Mouse (Mus musculus) limb, embryonic 13.5 days (tissue): ENCODE measurements around the gene Ezr. TPM values are rescaled to one million over a fixed set of nuclear protein-coding genes. Genes with fewer than 3 reads are reported as not detected.

Experiments
- ATAC-seq: fragments of 200-750 bp; cut with Nextera tagmentation; 2 replicates; pipeline ENCODE4 v1.8.0; 2017; ENCODE audit warnings: low read depth, moderate number of reproducible peaks, moderate TSS enrichment; ENCODE audit not compliant: low FRiP score
- H3K27ac ChIP-seq: fragments of 300-500 bp; sonication (generic); 2 replicates; pipeline ENCODE4 v1.5.1; 2015; ENCODE audit warnings: inconsistent platforms, mild to moderate bottlenecking, moderate library complexity
- H3K27me3 ChIP-seq: fragments of 300-500 bp; sonication (generic); 2 replicates; pipeline ENCODE4 v1.6.1; 2015; ENCODE audit warnings: mild to moderate bottlenecking, inconsistent platforms
- H3K36me3 ChIP-seq: fragments of 300-500 bp; sonication (generic); 2 replicates; pipeline ENCODE4 v1.6.1; 2015; ENCODE audit warnings: inconsistent platforms, mild to moderate bottlenecking, moderate library complexity
- H3K4me1 ChIP-seq: fragments of 300-500 bp; sonication (generic); 2 replicates; pipeline ENCODE4 v1.6.1; 2015; ENCODE audit warnings: inconsistent platforms
- H3K4me2 ChIP-seq: fragments of 300-500 bp; sonication (generic); replicated peaks from 2 replicates; pipeline ENCODE4 v1.6.1; 2015; ENCODE audit warnings: inconsistent platforms, mild to moderate bottlenecking, moderate library complexity
- H3K4me3 ChIP-seq: fragments of 300-500 bp; sonication (generic); 2 replicates; pipeline ENCODE4 v1.5.1; 2015; ENCODE audit warnings: moderate library complexity, mild to moderate bottlenecking, inconsistent platforms
- H3K9ac ChIP-seq: fragments of 300-500 bp; sonication (generic); 2 replicates; pipeline ENCODE4 v1.6.1; 2015; ENCODE audit warnings: mild to moderate bottlenecking, inconsistent platforms
- H3K9me3 ChIP-seq: fragments of 300-500 bp; sonication (generic); 2 replicates; pipeline ENCODE4 v1.6.1; 2016; ENCODE audit warnings: inconsistent platforms
- WGBS: fragments of 180-500 bp; shearing (Covaris S2); methylation state at CpG from one replicate; pipeline ENCODE4 v1.1.7; 2015; 5-methylcytosine and 5-hydroxymethylcytosine counted together
- polyA plus RNA-seq: library from polyadenylated mRNA; unstranded; fragments of >200 nt; fragmentation: Nextera tagmentation; extraction: Ambion mirVana; gene quantifications from 2 replicates; pipeline ENCODE4 v1.2.1, GENCODE M21; 2015

Gene Ezr
- polyA plus RNA-seq, 1 experiment from 2014 or later, result 51.9 TPM

GRCm38 (mm10) chr17:6808521-6809165, 26.1 kb upstream of the Ezr start:
- H3K9me3 ChIP-seq, result no peaks in the 10 kb centered on the region
- no peak for ATAC-seq
- no peak overlapping the region for H3K4me3 ChIP-seq
- H3K9ac ChIP-seq, result no peak overlapping the region
- H3K4me1 ChIP-seq, result peaks cover 26% of the 10 kb centered on the region
- WGBS, result 66% methylated on average over 8 of the region's 8 CpGs
- no peaks in the 10 kb centered on the region for H3K27me3 ChIP-seq
- no peak overlapping the region for H3K27ac ChIP-seq
- H3K4me2 ChIP-seq, result no peak overlapping the region
- no peaks in the 10 kb centered on the region for H3K36me3 ChIP-seq

- no peaks in the 10 kb centered on the region for H3K9me3 ChIP-seq
- no peak overlapping the region for H3K9ac ChIP-seq
- H3K4me1 ChIP-seq, result peaks cover 20% of the 10 kb centered on the region
- no peak overlapping the region for H3K4me3 ChIP-seq
- 86% methylated on average over 16 of the region's 16 CpGs for WGBS
- H3K4me2 ChIP-seq, result no peak overlapping the region
- ATAC-seq, result no peak
- H3K27ac ChIP-seq, result no peak overlapping the region
- no peaks in the 10 kb centered on the region for H3K27me3 ChIP-seq
- H3K36me3 ChIP-seq, result no peaks in the 10 kb centered on the region
Measured at GRCm38 (mm10) chr17:6807827-6808520, 25.4 kb upstream of the Ezr start.

- ATAC-seq, result no peak
- 60% methylated on average over 6 of the region's 6 CpGs for WGBS
Measured at GRCm38 (mm10) chr17:6804853-6805543, 22.4 kb upstream of the Ezr start.

DNA sequence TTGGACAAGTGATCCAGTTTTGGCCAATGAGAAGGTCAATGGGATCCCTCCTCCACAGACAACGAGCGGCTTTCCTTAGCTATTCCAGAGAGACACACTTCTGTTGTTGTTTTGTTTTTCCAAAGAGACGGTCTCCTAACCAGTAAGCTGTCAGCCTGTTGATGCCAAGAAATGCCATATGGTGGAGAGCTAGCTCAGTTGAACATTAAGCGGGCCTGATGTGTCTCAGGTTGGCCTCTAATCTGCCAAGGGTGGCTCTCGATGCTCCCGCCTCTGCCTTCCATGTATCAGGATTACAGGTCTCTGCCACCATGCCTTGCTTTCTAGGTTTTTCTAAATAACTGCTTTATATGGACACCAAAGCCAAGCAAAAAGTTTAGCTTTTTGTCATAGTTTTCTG, 21.5 kb upstream of the Ezr start:
- Histone ChIP-seq H3K9me3 (peaks cover 5% of the 10 kb centered on the region; the same call in 1 of the 2 replicates), H3K4me3 (no peak overlapping the region), H3K4me2 (no peak overlapping the region), H3K27ac (no peak overlapping the region), H3K36me3 (no peaks in the 10 kb centered on the region), H3K4me1 (peaks cover 6% of the 10 kb centered on the region), H3K27me3 (no peaks in the 10 kb centered on the region), H3K9ac (no peak overlapping the region)
- no peak for ATAC-seq
- WGBS, result 91% methylated on average over 6 of the region's 6 CpGs

More at GRCm38 (mm10) chr17:6804853-6805543, 22.4 kb upstream of the Ezr start:
- Histone ChIP-seq H3K4me3 (no peak overlapping the region), H3K27me3 (no peaks in the 10 kb centered on the region), H3K27ac (no peak overlapping the region), H3K9me3 (peaks cover 5% of the 10 kb centered on the region; the same call in 1 of the 2 replicates), H3K9ac (no peak overlapping the region), H3K4me1 (peaks cover 8% of the 10 kb centered on the region), H3K36me3 (no peaks in the 10 kb centered on the region), H3K4me2 (no peak overlapping the region)

DNA sequence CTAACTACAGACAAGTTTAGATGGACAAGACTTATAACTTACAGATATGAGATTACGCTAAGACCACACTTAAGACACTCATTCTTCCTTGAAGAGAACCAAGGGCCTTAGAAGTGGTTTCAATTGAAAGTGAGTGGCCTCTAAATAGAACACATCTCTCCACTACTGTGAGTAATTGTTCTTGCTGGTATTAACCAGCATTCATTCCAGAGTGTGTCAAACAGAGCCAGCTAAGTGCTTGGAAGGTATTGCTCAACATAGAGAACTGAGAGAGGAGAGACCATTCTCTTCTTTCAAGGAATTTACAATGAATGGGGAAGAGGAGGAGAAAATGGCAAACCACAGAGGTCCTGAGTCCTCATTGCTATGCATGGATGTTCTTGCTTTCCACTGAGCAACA, 21.0 kb upstream of the Ezr start:
- no peak overlapping the region for H3K4me2 ChIP-seq
- H3K9me3 ChIP-seq, result peaks cover 5% of the 10 kb centered on the region; the same call in 1 of the 2 replicates
- peaks cover 2% of the 10 kb centered on the region; the same call in 1 of the 2 replicates for H3K4me1 ChIP-seq
- no peak overlapping the region for H3K27ac ChIP-seq
- H3K4me3 ChIP-seq, result no peak overlapping the region
- H3K36me3 ChIP-seq, result no peaks in the 10 kb centered on the region
- no peak for ATAC-seq
- 92% methylated on average over 1 of the region's 1 CpGs for WGBS
- H3K27me3 ChIP-seq, result no peaks in the 10 kb centered on the region
- H3K9ac ChIP-seq, result no peak overlapping the region

GRCm38 (mm10) chr17:6798392-6799061, 15.9 kb upstream of the Ezr start:
- 85% methylated on average over 12 of the region's 12 CpGs for WGBS
- H3K4me1 ChIP-seq, result 0 out of 2 replicates have a peak, but pooled peaks cover 4% of the 10 kb centered on the region
- H3K4me3 ChIP-seq, result no peak overlapping the region
- peaks cover 5% of the 10 kb centered on the region; the same call in 1 of the 2 replicates for H3K9me3 ChIP-seq
- no peak overlapping the region for H3K27ac ChIP-seq
- H3K27me3 ChIP-seq, result no peaks in the 10 kb centered on the region
- no peak for ATAC-seq
- no peak overlapping the region for H3K4me2 ChIP-seq
- H3K9ac ChIP-seq, result no peak overlapping the region
- no peaks in the 10 kb centered on the region for H3K36me3 ChIP-seq

- Histone ChIP-seq H3K4me1 (0 out of 2 replicates have a peak, but pooled peaks cover 4% of the 10 kb centered on the region), H3K9ac (no peak overlapping the region), H3K27me3 (no peaks in the 10 kb centered on the region), H3K4me2 (no peak overlapping the region), H3K9me3 (peaks cover 5% of the 10 kb centered on the region; the same call in 1 of the 2 replicates), H3K36me3 (no peaks in the 10 kb centered on the region), H3K4me3 (no peak overlapping the region), H3K27ac (no peak overlapping the region)
- WGBS, result 72% methylated on average over 4 of the region's 4 CpGs
- ATAC-seq, result no peak
Measured at GRCm38 (mm10) chr17:6797471-6797870, 14.9 kb upstream of the Ezr start.

DNA sequence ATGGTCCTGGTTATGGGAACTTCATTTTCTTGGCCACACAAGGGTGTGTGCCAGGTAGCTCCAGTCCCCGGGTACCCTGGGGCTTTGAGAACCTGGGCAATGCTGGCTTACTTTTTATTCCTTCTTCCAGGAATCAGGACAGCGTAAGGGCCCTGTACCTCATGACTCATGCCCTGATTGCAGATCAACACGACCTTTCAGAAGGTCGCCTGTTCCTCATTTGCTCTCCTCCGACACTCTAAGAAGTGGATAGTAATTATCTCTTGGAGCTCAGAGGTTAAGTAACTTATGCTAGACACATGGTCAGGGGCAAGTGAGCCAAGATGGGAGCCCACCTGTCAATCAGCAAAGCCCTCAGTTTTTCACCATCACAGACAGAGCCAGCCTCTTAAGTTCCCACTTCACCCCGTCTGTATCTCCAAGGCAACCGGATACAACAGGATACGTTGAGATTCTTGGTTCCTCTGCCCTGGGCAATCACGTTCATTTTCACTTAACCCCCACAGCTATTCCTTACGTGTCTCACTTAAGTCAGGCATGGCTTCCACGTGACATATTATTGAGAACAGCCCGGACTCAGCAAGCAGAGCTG, 11.7 kb upstream of the Ezr start:
- Histone ChIP-seq H3K36me3 (no peaks in the 10 kb centered on the region), H3K4me1 (0 out of 2 replicates have a peak, but pooled peaks cover 4% of the 10 kb centered on the region), H3K4me3 (no peak overlapping the region), H3K27me3 (no peaks in the 10 kb centered on the region), H3K9me3 (no peaks in the 10 kb centered on the region), H3K9ac (no peak overlapping the region; the same call in 1 of the 2 replicates), H3K4me2 (no peak overlapping the region), H3K27ac (no peak overlapping the region)
- 45% methylated on average over 12 of the region's 12 CpGs for WGBS
- no peak for ATAC-seq

DNA sequence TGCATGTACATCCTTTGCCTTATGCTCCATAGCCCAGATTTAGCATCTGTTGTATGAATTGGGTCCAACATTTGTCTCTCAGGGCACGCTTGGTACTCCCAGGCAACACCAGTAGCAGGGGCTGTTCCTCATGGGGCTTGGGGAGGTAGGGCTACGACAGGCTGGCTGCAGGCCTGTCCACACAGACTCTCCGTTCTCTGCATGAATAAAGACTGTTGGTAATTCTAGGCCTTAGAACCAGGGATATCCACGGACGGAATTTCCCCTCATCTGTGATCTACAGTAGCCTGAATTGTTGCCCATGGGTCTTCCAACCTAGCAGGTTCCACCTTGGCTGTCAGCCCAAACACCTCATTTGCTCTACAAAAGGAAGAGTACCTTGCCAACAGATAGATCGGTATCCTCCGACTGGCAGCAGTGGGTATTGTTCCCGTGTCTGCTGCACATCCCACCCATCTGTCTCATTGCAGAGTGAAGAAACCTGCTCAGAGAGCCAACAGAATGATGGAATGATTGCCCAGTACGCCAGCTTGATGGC, 7.1 kb upstream of the Ezr start:
- Histone ChIP-seq H3K27me3 (no peaks in the 10 kb centered on the region), H3K9me3 (no peaks in the 10 kb centered on the region), H3K4me2 (no peak overlapping the region), H3K36me3 (no peaks in the 10 kb centered on the region), H3K9ac (no peak overlapping the region), H3K4me3 (no peak overlapping the region), H3K4me1 (0 out of 2 replicates have a peak, but pooled peaks cover 4% of the 10 kb centered on the region), H3K27ac (no peak overlapping the region)
- 86% methylated on average over 9 of the region's 9 CpGs for WGBS
- no peak for ATAC-seq

- ATAC-seq, result no peak
- no peaks in the 10 kb centered on the region for H3K36me3 ChIP-seq
Measured at GRCm38 (mm10) chr17:6789103-6789502, 6.5 kb upstream of the Ezr start.

GRCm38 (mm10) chr17:6787241-6787640, 4.7 kb upstream of the Ezr start:
- ATAC-seq, result no peak
- no peaks in the 10 kb centered on the region for H3K9me3 ChIP-seq
- H3K4me1 ChIP-seq, result peaks cover 1% of the 10 kb centered on the region; the same call in 1 of the 2 replicates
- no peak overlapping the region for H3K4me3 ChIP-seq
- no peaks in the 10 kb centered on the region; the same call in none of the 2 replicates for H3K27me3 ChIP-seq
- no peaks in the 10 kb centered on the region for H3K36me3 ChIP-seq
- no peak overlapping the region for H3K4me2 ChIP-seq
- WGBS, result 85% methylated on average over 4 of the region's 4 CpGs
- H3K9ac ChIP-seq, result no peak overlapping the region
- H3K27ac ChIP-seq, result no peak overlapping the region

More at GRCm38 (mm10) chr17:6789103-6789502, 6.5 kb upstream of the Ezr start:
- 0 out of 2 replicates have a peak, but pooled peaks cover under 1% of the 10 kb centered on the region for H3K4me1 ChIP-seq
- H3K4me2 ChIP-seq, result no peak overlapping the region
- H3K27me3 ChIP-seq, result no peaks in the 10 kb centered on the region; the same call in 1 of the 2 replicates
- no peaks in the 10 kb centered on the region for H3K9me3 ChIP-seq
- H3K27ac ChIP-seq, result no peak overlapping the region
- H3K9ac ChIP-seq, result no peak overlapping the region
- no peak overlapping the region for H3K4me3 ChIP-seq
